8 mouse cellular contexts compared by ENCODE assay signal in the genomic region with DNA sequence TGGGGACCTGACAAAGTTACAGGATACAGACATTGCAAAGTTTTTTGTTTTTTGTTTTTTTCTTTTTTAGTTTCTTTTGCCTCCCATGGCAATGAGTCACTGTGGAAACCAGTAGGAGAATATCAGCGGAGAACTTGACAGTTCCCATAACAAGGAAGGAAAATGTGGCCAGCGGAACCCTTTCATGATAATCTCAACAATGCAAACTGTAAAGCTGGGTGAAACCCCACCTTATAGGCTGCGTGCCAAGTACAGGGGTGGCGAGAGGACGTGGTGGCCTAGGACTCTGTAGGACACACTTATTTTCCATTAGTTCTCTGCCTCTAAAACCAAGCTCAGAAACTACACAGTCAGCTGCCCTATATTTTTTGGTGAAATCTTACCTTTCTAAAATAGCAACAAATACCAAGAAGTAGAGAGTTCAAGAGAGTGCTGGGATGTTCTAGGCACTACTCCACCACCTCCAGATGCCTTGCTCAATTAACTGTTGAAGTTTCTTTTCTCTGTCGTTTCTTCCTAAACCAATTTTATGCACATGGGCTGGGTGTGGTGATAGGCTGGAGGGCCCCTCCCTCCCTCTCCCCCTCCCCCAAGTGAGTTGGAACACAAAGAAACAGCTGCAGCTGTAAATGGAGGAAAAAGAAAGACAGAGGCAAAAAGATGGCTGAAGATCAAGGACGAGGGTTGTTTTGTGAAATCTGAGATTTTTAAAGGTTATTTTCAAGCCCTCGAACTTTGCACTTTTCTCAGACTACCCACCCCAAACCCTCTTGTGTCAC.
DNase-seq lines count a peak whose midpoint lies in the region; ATAC-seq and TF ChIP-seq lines count a peak whose summit lies in the region.

No protein-coding gene starts in this region.

- no peaks in the 10 kb centered on the region for H3K36me3 ChIP-seq in liver, postnatal 0 days (replicated peaks; ENCODE audit: insufficient read depth, low read length)
- no peaks in the 10 kb centered on the region for H3K36me3 ChIP-seq in liver, embryonic 11.5 days (ENCODE audit: control insufficient read depth, insufficient read depth, low read length)
- no peaks in the 10 kb centered on the region for H3K36me3 ChIP-seq in embryonic facial prominence, embryonic 14.5 days (ENCODE audit: control insufficient read depth, insufficient read depth, low read length)
- no peaks in the 10 kb centered on the region for H3K36me3 ChIP-seq in intestine, embryonic 15.5 days

- H3K9ac ChIP-seq in liver, postnatal 0 days (replicated peaks), result no peak overlapping the region
- no peak overlapping the region for H3K9ac ChIP-seq in liver, embryonic 11.5 days (ENCODE audit: low read depth, low read length)
- H3K9ac ChIP-seq in embryonic facial prominence, embryonic 14.5 days (ENCODE audit: low read depth, low read length), result no peak overlapping the region
- H3K9ac ChIP-seq in intestine, embryonic 15.5 days, result no peak overlapping the region

- 0 out of 2 replicates have a peak, but pooled peaks have one; percentile 31 for ATAC-seq in liver, postnatal 0 days
- no peak for ATAC-seq in liver, embryonic 11.5 days (replicated peaks; ENCODE audit: low FRiP score)
- ATAC-seq in embryonic facial prominence, embryonic 14.5 days (ENCODE audit: low read depth), result no peak
- ATAC-seq in intestine, embryonic 15.5 days, result 0 out of 2 replicates have a peak, but pooled peaks have one; percentile 61

- peak; percentile 23 for DNase-seq in liver, postnatal 0 days
- DNase-seq in liver, embryonic 11.5 days (ENCODE audit: low spot score), result no peak
- DNase-seq in embryonic facial prominence, embryonic 14.5 days (ENCODE audit: low spot score), result peak; percentile 70
- DNase-seq in ovary, postnatal 36 days (ENCODE audit: low spot score), result peak; percentile 36
- DNase-seq in thymus, postnatal 0 days (ENCODE audit: low spot score), result no peak
- DNase-seq in MN1 (ENCODE audit: low spot score), result no peak
- DNase-seq in kidney, adult 11 months, result no peak

- H3K4me3 ChIP-seq in liver, postnatal 0 days (ENCODE audit: low read depth, low read length), result no peak overlapping the region
- no peak overlapping the region for H3K4me3 ChIP-seq in liver, embryonic 11.5 days (ENCODE audit: low read depth, low read length)
- H3K4me3 ChIP-seq in embryonic facial prominence, embryonic 14.5 days (ENCODE audit: low read depth, low read length), result no peak overlapping the region
- H3K4me3 ChIP-seq in intestine, embryonic 15.5 days (replicated peaks), result no peak overlapping the region

- H3K9me3 ChIP-seq in liver, postnatal 0 days (ENCODE audit: low read length), result no peaks in the 10 kb centered on the region
- no peaks in the 10 kb centered on the region for H3K9me3 ChIP-seq in liver, embryonic 11.5 days (ENCODE audit: control insufficient read depth, low read length)
- no peaks in the 10 kb centered on the region for H3K9me3 ChIP-seq in embryonic facial prominence, embryonic 14.5 days (ENCODE audit: control insufficient read depth, low read length)
- no peaks in the 10 kb centered on the region for H3K9me3 ChIP-seq in intestine, embryonic 15.5 days

- WGBS in liver, postnatal 0 days (ENCODE audit: insufficient replicate concordance), result 37% methylated on average over 8 of the region's 8 CpGs
- 62% methylated on average over 8 of the region's 8 CpGs for WGBS in liver, embryonic 11.5 days
- 52% methylated on average over 8 of the region's 8 CpGs for WGBS in embryonic facial prominence, embryonic 14.5 days
- WGBS in intestine, embryonic 15.5 days, result 55% methylated on average over 8 of the region's 8 CpGs

- H3K4me1 ChIP-seq in liver, postnatal 0 days (ENCODE audit: insufficient read depth), result no peaks in the 10 kb centered on the region
- no peaks in the 10 kb centered on the region for H3K4me1 ChIP-seq in liver, embryonic 11.5 days (replicated peaks; ENCODE audit: control insufficient read depth, insufficient read depth, low read length)
- peaks cover 12% of the 10 kb centered on the region; the same call in 1 of the 2 replicates for H3K4me1 ChIP-seq in embryonic facial prominence, embryonic 14.5 days (ENCODE audit: control insufficient read depth, insufficient read depth, low read length)
- 0 out of 2 replicates have a peak, but pooled peaks cover 4% of the 10 kb centered on the region for H3K4me1 ChIP-seq in intestine, embryonic 15.5 days (replicated peaks)

- peak; percentile 53; the same call in 1 of the 2 replicates for TF ChIP-seq EP300 in liver, postnatal 0 days (IDR thresholded peaks at IDR 0.05; ENCODE audit: low read depth)

- no peak for TF ChIP-seq CTCF in liver, postnatal 0 days (IDR thresholded peaks at IDR 0.05; ENCODE audit: low read depth)

- no peaks in the 10 kb centered on the region for H3K27me3 ChIP-seq in liver, postnatal 0 days (ENCODE audit: insufficient read depth, low read length)
- H3K27me3 ChIP-seq in liver, embryonic 11.5 days (replicated peaks; ENCODE audit: control insufficient read depth, insufficient read depth, low read length), result no peaks in the 10 kb centered on the region
- H3K27me3 ChIP-seq in embryonic facial prominence, embryonic 14.5 days (replicated peaks; ENCODE audit: control insufficient read depth, insufficient read depth, low read length), result no peaks in the 10 kb centered on the region
- H3K27me3 ChIP-seq in intestine, embryonic 15.5 days (replicated peaks), result no peaks in the 10 kb centered on the region

- H3K4me2 ChIP-seq in liver, postnatal 0 days (ENCODE audit: low read depth, low read length), result no peak overlapping the region
- H3K4me2 ChIP-seq in liver, embryonic 11.5 days, result no peak overlapping the region
- no peak overlapping the region for H3K4me2 ChIP-seq in embryonic facial prominence, embryonic 14.5 days (ENCODE audit: low read depth, low read length)
- no peak overlapping the region for H3K4me2 ChIP-seq in intestine, embryonic 15.5 days (replicated peaks)

- H3K27ac ChIP-seq in liver, postnatal 0 days (ENCODE audit: low read depth), result no peak overlapping the region
- no peak overlapping the region for H3K27ac ChIP-seq in liver, embryonic 11.5 days (ENCODE audit: low read depth, low read length)
- no peak overlapping the region for H3K27ac ChIP-seq in embryonic facial prominence, embryonic 14.5 days (replicated peaks; ENCODE audit: low read depth, low read length)
- no peak overlapping the region for H3K27ac ChIP-seq in intestine, embryonic 15.5 days

Comparison
In these comparisons a context has a peak if more than half of its experiments do, and no peak if none do; other contexts are left out.
1. ATAC-seq: peak in liver, postnatal 0 days (single experiment) and intestine, embryonic 15.5 days (single experiment); none in liver, embryonic 11.5 days (single experiment) and embryonic facial prominence, embryonic 14.5 days (single experiment).
2. DNase-seq: peak in liver, postnatal 0 days (single experiment), embryonic facial prominence, embryonic 14.5 days (single experiment) and ovary, postnatal 36 days (single experiment); none in liver, embryonic 11.5 days (single experiment), thymus, postnatal 0 days (single experiment), MN1 (single experiment) and kidney, adult 11 months (single experiment).